Mouse (Mus musculus) cerebellum, adult 2 months (tissue): ENCODE measurements around the gene Rnh1. TPM values are rescaled to one million over a fixed set of nuclear protein-coding genes. Genes with fewer than 3 reads are reported as not detected.

ENCODE experiments used
- DNase-seq, 2 experiments: peaks; one replicate each; pipeline ENCODE4 v3.0.0; 2021
- H3K27ac ChIP-seq: fragments of 200-500 bp; 2 replicates; pipeline ENCODE4 v1.5.1; 2012; ENCODE audit warnings: low read length, control low read depth, inconsistent platforms; ENCODE audit not compliant: insufficient read depth
- H3K27me3 ChIP-seq: fragments of 200-500 bp; 2 replicates; pipeline ENCODE4 v1.6.1; 2012; ENCODE audit warnings: inconsistent platforms, mild to moderate bottlenecking, low read length, moderate library complexity; ENCODE audit not compliant: control insufficient read depth, insufficient read depth
- H3K4me1 ChIP-seq: fragments of 200-500 bp; 2 replicates; pipeline ENCODE4 v1.6.1; 2011; ENCODE audit warnings: low read length; ENCODE audit not compliant: control insufficient read depth, insufficient read depth
- H3K4me3 ChIP-seq: fragments of 200-500 bp; replicated peaks from 2 replicates; pipeline ENCODE3; 2011; ENCODE audit warnings: mild to moderate bottlenecking, low read depth, low read length, control low read depth; ENCODE audit not compliant: insufficient read depth
- CTCF ChIP-seq: fragments of 200-500 bp; IDR thresholded peaks from 2 replicates; pipeline ENCODE4 v1.5.1; 2011; ENCODE audit warnings: low read depth, mild to moderate bottlenecking, control low read depth, low read length, moderate library complexity, borderline replicate concordance; ENCODE audit not compliant: insufficient read depth
- POLR2A ChIP-seq: fragments of 200-500 bp; IDR thresholded peaks from 2 replicates; pipeline ENCODE4 v1.6.1; 2011; ENCODE audit warnings: low read length, control low read depth, borderline replicate concordance; ENCODE audit not compliant: insufficient read depth
- WGBS: fragments of 180-500 bp; shearing (Covaris S2); methylation state at CpG from one replicate; pipeline ENCODE4 v1.1.7; 2018; 5-methylcytosine and 5-hydroxymethylcytosine counted together
- polyA plus RNA-seq: library from polyadenylated mRNA; depleted of rRNA; stranded (reverse); fragments of >200 nt; gene quantifications from 2 replicates; pipeline ENCODE4 v1.2.3, GENCODE M21; 2012

Rnh1 gene
- polyA plus RNA-seq, 1 experiment = 66.9 TPM

- no peak for DNase-seq
- Histone ChIP-seq H3K27ac (no peak overlapping the region), H3K4me1 (no peaks in the 10 kb centered on the region), H3K4me3 (no peak overlapping the region), H3K27me3 (no peaks in the 10 kb centered on the region)
- 87% methylated on average over 14 of the region's 14 CpGs for WGBS
- TF ChIP-seq POLR2A (no peak), CTCF (no peak)
Observed at GRCm38 (mm10) chr7:141210606-141211131, 38.0 kb upstream of the Rnh1 start.

- TF ChIP-seq CTCF (no peak), POLR2A (no peak)
- DNase-seq = no peak
- Histone ChIP-seq H3K4me3 (no peak overlapping the region), H3K27me3 (no peaks in the 10 kb centered on the region), H3K4me1 (no peaks in the 10 kb centered on the region), H3K27ac (no peak overlapping the region)
- 85% methylated on average over 12 of the region's 12 CpGs for WGBS
Observed at GRCm38 (mm10) chr7:141210137-141210536, 37.5 kb upstream of the Rnh1 start.

- TF ChIP-seq POLR2A = no peak
- no peak for TF ChIP-seq CTCF
- Histone ChIP-seq H3K4me1 (no peaks in the 10 kb centered on the region), H3K27ac (no peak overlapping the region), H3K27me3 (no peaks in the 10 kb centered on the region), H3K4me3 (no peak overlapping the region)
- DNase-seq = no peak
- WGBS = 66% methylated on average over 3 of the region's 3 CpGs
Observed at GRCm38 (mm10) chr7:141209526-141209925, 36.9 kb upstream of the Rnh1 start.

- no peaks in the 10 kb centered on the region for H3K4me1 ChIP-seq
- no peak for DNase-seq
- no peaks in the 10 kb centered on the region for H3K27me3 ChIP-seq
- WGBS = 94% methylated on average over 18 of the region's 18 CpGs
- H3K27ac ChIP-seq = no peak overlapping the region
- TF ChIP-seq POLR2A (no peak), CTCF (no peak)
- no peak overlapping the region for H3K4me3 ChIP-seq
Observed at GRCm38 (mm10) chr7:141206182-141206937, 33.7 kb upstream of the Rnh1 start.

- H3K4me1 ChIP-seq = no peaks in the 10 kb centered on the region
- TF ChIP-seq POLR2A (no peak), CTCF (no peak)
- WGBS = 89% methylated on average over 5 of the region's 5 CpGs
Observed at GRCm38 (mm10) chr7:141205504-141205903, 32.8 kb upstream of the Rnh1 start.

GRCm38 (mm10) chr7:141204546-141204945 lies 31.9 kb upstream of the Rnh1 start:
- H3K4me3 ChIP-seq = no peak overlapping the region
- TF ChIP-seq POLR2A = no peak
- TF ChIP-seq CTCF = no peak
- H3K27me3 ChIP-seq = no peaks in the 10 kb centered on the region
- DNase-seq = no peak
- 61% methylated on average over 3 of the region's 3 CpGs for WGBS
- no peak overlapping the region for H3K27ac ChIP-seq
- H3K4me1 ChIP-seq = no peaks in the 10 kb centered on the region

More at GRCm38 (mm10) chr7:141205504-141205903, 32.8 kb upstream of the Rnh1 start:
- H3K27ac ChIP-seq = no peak overlapping the region
- H3K4me3 ChIP-seq = no peak overlapping the region
- DNase-seq = no peak
- H3K27me3 ChIP-seq = no peaks in the 10 kb centered on the region

GRCm38 (mm10) chr7:141198121-141198520 lies 25.5 kb upstream of the Rnh1 start:
- DNase-seq = no peak
- 98% methylated on average over 4 of the region's 4 CpGs for WGBS
- no peak overlapping the region for H3K27ac ChIP-seq
- H3K4me3 ChIP-seq = no peak overlapping the region
- H3K4me1 ChIP-seq = peaks cover 3% of the 10 kb centered on the region; the same call in 1 of the 2 replicates
- TF ChIP-seq POLR2A (no peak), CTCF (no peak)
- no peaks in the 10 kb centered on the region for H3K27me3 ChIP-seq
